Mouse (Mus musculus) small intestine, adult 2 months (tissue): ENCODE measurements around the gene Hspa4. TPM values are rescaled to one million over a fixed set of nuclear protein-coding genes. Genes with fewer than 3 reads are reported as not detected.
A peak's percentile ranks its signal among the peaks of the same experiment; 100 is the strongest.
"Not testable (repeated sequence)": the region's sequence is repeated elsewhere in the genome, so short reads cannot be mapped to it uniquely, and the experiment has no call there.

Experiments
- H3K27ac ChIP-seq: fragments of 200-500 bp; 2 replicates; pipeline ENCODE4 v1.5.1; 2012; ENCODE audit warnings: low read depth, low read length, control low read depth, inconsistent platforms; ENCODE audit not compliant: insufficient read depth
- H3K27me3 ChIP-seq: fragments of 200-500 bp; 2 replicates; pipeline ENCODE4 v1.6.1; 2012; ENCODE audit warnings: mild to moderate bottlenecking, moderate library complexity, low read length, inconsistent platforms; ENCODE audit not compliant: control insufficient read depth, insufficient read depth
- H3K36me3 ChIP-seq: fragments of 200-500 bp; 2 replicates; pipeline ENCODE4 v1.6.1; 2012; ENCODE audit warnings: mild to moderate bottlenecking, low read length, control low read depth, inconsistent platforms; ENCODE audit not compliant: control insufficient read depth, insufficient read depth
- H3K4me1 ChIP-seq: fragments of 200-500 bp; 2 replicates; pipeline ENCODE4 v1.6.1; 2012; ENCODE audit warnings: low read length, inconsistent platforms, mixed read lengths; ENCODE audit not compliant: control insufficient read depth, insufficient read depth, insufficient read length
- H3K4me3 ChIP-seq: fragments of 200-500 bp; 2 replicates; pipeline ENCODE4 v1.5.1; 2012; ENCODE audit warnings: low read depth, mild to moderate bottlenecking, control low read depth, inconsistent platforms, low read length, moderate library complexity
- CTCF ChIP-seq: fragments of 200-500 bp; IDR thresholded peaks from 2 replicates; pipeline ENCODE4 v1.5.1; 2012; ENCODE audit warnings: low read depth, mild to moderate bottlenecking, control low read depth, inconsistent platforms, low read length, moderate library complexity, mixed read lengths; ENCODE audit not compliant: insufficient replicate concordance, insufficient read length; ENCODE audit errors: extremely low read depth
- POLR2A ChIP-seq: fragments of 200-500 bp; IDR thresholded peaks from 2 replicates; pipeline ENCODE4 v1.6.1; 2012; ENCODE audit warnings: low read depth, mild to moderate bottlenecking, control low read depth, inconsistent platforms, low read length, moderate library complexity
- WGBS: fragments of 180-500 bp; shearing (Covaris S2); methylation state at CpG from one replicate; pipeline ENCODE4 v1.1.7; 2018; 5-methylcytosine and 5-hydroxymethylcytosine counted together
- polyA plus RNA-seq: library from polyadenylated mRNA; depleted of rRNA; stranded (reverse); fragments of >200 nt; gene quantifications from 2 replicates; pipeline ENCODE4 v1.2.3, GENCODE M21; 2012

The Hspa4 gene
- polyA plus RNA-seq, 1 experiment, result 18.6 TPM

DNA sequence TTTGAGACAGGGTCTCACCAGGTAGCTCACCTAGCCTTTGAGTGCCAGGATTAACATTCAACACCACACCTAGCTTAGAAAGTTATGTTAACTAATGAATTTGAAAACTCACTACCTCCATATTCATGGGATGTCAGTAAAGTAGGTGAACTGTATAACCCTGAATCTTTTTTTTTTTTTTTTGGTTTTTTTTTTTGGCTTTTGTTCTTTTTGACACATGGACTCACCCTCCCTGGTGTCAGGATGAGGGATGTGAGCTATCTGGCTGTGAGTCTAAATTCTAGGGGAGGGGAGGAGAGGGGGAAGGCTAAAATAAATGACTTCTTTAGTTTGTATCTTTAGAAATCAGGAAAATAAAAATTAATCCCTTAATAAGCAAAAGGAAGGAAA, 35.9 kb upstream of the Hspa4 start:
- H3K36me3 ChIP-seq, result peaks cover 9% of the 10 kb centered on the region
- TF ChIP-seq CTCF (no peak), POLR2A (no peak)
- H3K27me3 ChIP-seq, result no peaks in the 10 kb centered on the region
- H3K4me1 ChIP-seq, result no peaks in the 10 kb centered on the region; the same call in 1 of the 2 replicates
- H3K27ac ChIP-seq, result no peak overlapping the region
- no peak overlapping the region for H3K4me3 ChIP-seq

DNA sequence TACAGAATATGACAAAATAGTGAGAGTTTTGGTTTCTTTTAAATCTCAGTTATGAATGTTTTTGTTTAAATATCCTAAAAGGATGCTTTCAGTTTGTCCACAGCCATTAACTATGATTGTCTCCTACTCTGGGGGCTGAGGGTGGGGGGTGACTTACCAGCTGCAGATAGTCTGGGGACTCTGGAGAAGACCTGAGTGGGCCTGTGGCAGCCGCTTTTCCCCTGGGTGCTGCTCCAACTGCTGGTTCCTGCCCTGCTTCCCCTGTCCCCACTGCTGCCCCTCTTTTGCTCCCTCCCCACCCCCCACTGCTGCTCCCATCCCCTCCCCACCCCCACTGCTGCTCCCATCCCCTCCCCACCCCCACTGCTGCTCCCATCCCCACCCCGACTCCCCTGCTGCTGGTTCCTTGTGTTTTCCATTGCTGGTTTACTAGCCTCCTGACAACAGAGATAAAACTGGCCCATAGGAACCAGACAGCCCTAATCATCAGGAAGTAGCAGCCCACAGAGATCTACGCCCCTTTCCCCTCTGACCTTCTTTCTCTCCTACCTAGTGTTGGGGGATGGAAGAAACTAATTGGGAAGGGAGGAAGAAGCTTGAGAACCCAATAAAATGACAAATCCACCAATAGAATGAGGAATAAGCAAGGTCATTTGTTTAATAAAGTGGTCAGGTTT, 35.4 kb upstream of the Hspa4 start:
- WGBS, result 58% methylated on average over 3 of the region's 3 CpGs
- no peak overlapping the region for H3K27ac ChIP-seq
- TF ChIP-seq CTCF (no peak), POLR2A (no peak)
- no peaks in the 10 kb centered on the region for H3K27me3 ChIP-seq
- H3K36me3 ChIP-seq, result peaks cover 9% of the 10 kb centered on the region
- H3K4me3 ChIP-seq, result no peak overlapping the region
- H3K4me1 ChIP-seq, result no peaks in the 10 kb centered on the region; the same call in 1 of the 2 replicates

DNA sequence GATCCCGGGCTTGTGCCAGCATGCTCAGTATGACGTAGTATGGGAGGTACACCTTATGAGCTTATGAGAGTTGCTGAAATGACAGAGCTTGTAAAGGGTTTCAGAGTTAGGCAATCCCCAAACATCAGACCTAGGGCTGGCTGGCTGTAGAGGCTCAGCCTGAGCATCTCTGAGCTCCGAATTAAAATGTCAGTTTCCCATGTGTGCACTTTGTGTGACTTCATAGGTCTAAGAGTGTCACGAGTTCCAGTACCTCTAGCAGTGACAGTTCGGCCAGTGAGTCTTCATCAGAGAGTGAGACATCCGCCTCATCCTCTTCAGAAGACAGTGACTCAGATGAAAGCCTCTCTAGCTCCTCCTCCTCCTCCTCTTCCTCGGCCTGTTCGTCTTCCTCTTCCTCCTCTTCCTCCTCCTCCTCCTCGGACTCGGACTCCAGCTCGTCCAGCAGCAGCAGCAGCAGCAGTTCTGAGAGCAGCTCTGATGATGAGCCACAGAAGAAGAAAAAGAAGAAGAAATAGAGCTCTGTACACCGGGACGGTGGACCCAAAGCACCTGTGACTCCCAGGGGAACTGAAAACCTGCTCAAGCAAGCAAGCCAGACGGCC, 31.9 kb upstream of the Hspa4 start:
- Histone ChIP-seq H3K4me1 (no peaks in the 10 kb centered on the region; the same call in 1 of the 2 replicates), H3K27me3 (no peaks in the 10 kb centered on the region), H3K4me3 (no peak overlapping the region), H3K36me3 (peaks cover 31% of the 10 kb centered on the region), H3K27ac (no peak overlapping the region)
- TF ChIP-seq CTCF (no peak), POLR2A (no peak)
- 85% methylated on average over 14 of the region's 14 CpGs for WGBS

DNA sequence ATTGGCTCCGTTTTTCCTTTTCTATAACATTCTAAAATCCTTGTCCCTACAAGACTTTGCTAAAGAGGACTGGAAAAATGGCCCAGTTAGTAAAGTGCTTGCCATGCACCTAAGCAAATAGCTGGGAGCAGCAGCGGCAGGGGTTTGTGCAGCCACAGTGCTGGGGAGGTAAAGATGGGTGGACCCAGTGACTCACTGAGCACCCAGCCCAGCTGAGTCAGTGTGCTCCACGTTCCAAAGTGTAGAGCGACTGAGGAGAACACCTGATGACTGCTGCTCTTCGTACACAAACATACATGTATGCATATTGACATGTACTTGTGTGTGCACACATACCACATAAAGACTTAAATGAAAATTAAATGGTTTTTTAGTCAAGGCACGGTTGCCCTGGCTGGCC, 30.9 kb upstream of the Hspa4 start:
- Histone ChIP-seq H3K4me3 (no peak overlapping the region), H3K4me1 (peaks cover 3% of the 10 kb centered on the region; the same call in 1 of the 2 replicates), H3K27ac (peak overlapping the region; percentile 66), H3K27me3 (no peaks in the 10 kb centered on the region), H3K36me3 (peaks cover 31% of the 10 kb centered on the region)
- no peak for TF ChIP-seq CTCF
- no peak for TF ChIP-seq POLR2A
- 75% methylated on average over 6 of the region's 6 CpGs for WGBS

DNA sequence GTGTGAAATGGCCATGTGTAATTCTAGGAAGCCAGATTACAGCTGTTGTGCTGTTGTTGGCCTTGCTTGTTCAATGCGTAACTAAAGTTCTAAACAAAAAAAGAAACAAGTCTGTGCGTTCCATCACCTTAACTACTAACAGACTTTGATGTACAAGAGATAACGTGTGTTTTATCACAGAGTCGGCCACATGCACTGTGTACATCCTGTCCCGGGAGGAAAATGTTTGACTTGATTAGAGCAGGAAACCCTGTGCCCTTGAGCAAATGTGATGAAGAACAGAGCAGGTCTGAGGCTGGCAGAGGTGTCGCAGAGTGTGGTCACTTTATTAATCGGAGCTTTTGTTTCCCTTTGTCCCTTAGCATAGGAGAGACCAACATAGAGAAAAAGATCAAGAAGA, 30.1 kb upstream of the Hspa4 start:
- Histone ChIP-seq H3K36me3 (peaks cover 31% of the 10 kb centered on the region), H3K27me3 (no peaks in the 10 kb centered on the region), H3K4me1 (peaks cover 3% of the 10 kb centered on the region; the same call in 1 of the 2 replicates), H3K4me3 (no peak overlapping the region), H3K27ac (no peak overlapping the region; the same call in 1 of the 2 replicates)
- 70% methylated on average over 7 of the region's 7 CpGs for WGBS
- no peak for TF ChIP-seq POLR2A
- TF ChIP-seq CTCF, result no peak

DNA sequence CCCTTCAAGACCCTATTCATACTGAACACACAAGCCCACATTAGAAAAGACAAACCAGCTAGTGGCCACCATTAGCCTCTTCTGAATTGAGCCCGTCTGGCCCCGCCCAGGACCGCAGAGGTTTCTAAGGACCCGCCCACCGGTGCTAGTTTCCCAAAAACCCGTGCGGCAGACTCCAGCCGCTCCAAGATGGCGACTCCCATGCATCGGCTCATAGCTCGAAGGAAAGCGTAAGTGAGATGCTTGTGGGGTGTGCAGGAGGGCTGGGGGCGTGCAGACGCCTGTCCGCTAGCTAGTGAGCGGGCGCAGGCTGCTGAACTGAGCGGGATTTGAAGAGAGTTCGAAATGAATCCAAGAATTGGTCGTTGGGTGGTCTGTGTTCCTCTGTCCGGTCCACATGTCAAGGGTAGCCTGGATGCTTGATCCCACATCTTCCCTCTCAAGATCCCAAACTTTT, 24.3 kb upstream of the Hspa4 start, which contains the start of gene Zcchc10:
Zcchc10 (plus strand) TSS at position 168 of the 457 bp plus-strand sequence.
- whole genome bisulfite sequencing, result under 1% methylated on average over 21 of the region's 21 CpGs
- Histone ChIP-seq H3K4me1 (peaks cover 4% of the 10 kb centered on the region; the same call in 1 of the 2 replicates), H3K36me3 (peaks cover 15% of the 10 kb centered on the region), H3K27me3 (no peaks in the 10 kb centered on the region), H3K4me3 (peak within 1 kb of the TSS; percentile 85), H3K27ac (no peak within 1 kb of the TSS)
- no peak for TF ChIP-seq CTCF
- TF ChIP-seq POLR2A, result peak; percentile 64; the same call in 1 of the 2 replicates

DNA sequence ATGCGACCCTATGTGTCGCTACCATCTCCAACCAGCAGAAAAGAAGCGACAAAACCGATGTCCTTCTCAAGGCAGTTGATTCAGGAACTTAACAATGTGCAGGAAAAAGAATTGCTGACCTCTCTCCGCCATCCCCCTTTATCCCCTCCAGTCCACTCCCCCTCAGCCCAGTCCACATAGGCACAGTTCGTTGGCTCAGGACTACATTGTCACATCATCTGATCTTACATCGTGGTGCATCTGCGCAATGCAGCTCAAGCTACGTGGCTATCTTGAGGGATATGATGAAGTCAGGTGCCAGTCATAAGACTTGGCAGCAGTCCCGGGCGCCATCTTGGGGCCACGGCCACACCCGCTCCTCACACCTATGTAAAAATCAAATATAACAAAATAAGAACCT, 19.6 kb upstream of the Hspa4 start:
- H3K36me3 ChIP-seq, H3K27me3 ChIP-seq, H3K4me3 ChIP-seq, H3K4me1 ChIP-seq, H3K27ac ChIP-seq: not testable (repeated sequence)
- 68% methylated on average over 13 of the region's 13 CpGs for WGBS

DNA sequence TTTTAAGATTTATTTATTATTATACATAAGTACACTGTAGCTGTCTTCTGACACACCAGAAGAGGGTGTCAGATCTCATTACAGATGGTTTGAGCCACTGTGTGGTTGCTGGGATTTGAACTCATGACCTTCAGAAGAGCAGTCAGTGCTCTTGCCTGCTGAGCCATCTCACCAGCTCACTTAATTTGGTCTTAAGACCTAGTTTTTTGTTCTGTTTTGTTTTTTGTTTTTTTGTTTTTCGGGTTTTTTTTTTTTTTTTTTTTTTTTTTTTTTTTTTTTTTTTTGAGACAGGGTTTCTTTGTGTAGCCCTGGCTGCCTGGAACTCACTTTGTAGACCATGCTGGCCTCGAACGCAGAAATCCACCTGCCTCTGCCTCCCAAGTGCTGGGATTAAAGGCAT, 18.3 kb upstream of the Hspa4 start:
- 94% methylated on average over 3 of the region's 3 CpGs for WGBS
- H3K36me3 ChIP-seq, H3K27me3 ChIP-seq, H3K27ac ChIP-seq, H3K4me1 ChIP-seq, H3K4me3 ChIP-seq: not testable (repeated sequence)
